Mouse (Mus musculus) layer of hippocampus, adult 2 months (tissue): Measurements from ENCODE around the gene Cdh22. TPM values are rescaled to one million over a fixed set of nuclear protein-coding genes. Genes with fewer than 3 reads are reported as not detected.

Experiments
- DNase-seq, 2 experiments: peaks; one replicate each; pipeline ENCODE4 v3.0.0; 2022; ENCODE audit warnings: low spot score in 2 of 2
- H3K27ac ChIP-seq: fragments of 200-600 bp; 2 replicates; pipeline ENCODE4 v1.8.1; 2022
- H3K4me3 ChIP-seq: fragments of 200-600 bp; 2 replicates; pipeline ENCODE4 v1.8.1; 2022; ENCODE audit warnings: mild to moderate bottlenecking
- CTCF ChIP-seq: fragments of 200-600 bp; conservative IDR thresholded peaks from 2 replicates; pipeline ENCODE4 v1.8.1; 2022; ENCODE audit warnings: antibody characterized with exemption, mild to moderate bottlenecking, moderate library complexity
- total RNA-seq, 2 experiments: library from RNA; stranded (reverse); gene quantifications; 2 replicates each; pipeline ENCODE4 v1.2.3; 2021

The Cdh22 gene
- total RNA-seq, 2 experiments from 2014 or later, result 13.8 to 15.4 TPM

DNA sequence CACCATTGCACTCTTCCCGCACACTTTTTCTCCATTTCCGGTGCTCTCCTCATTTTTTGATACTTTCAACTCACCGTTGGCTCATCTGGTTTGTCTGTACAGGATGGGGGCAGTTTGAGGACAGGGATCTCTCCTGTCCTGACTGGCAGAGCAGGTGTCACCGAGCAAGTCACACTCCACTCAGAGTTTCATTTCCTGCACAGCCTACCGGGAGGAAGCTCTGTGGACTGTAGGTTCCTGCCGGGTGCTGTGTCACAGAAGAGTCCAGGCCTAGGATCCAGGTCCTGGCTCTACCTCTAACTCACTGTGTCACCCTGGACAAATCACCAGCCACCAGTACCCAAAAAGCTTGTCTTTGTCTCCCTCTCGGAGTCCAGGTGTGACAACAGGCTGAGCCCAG lies 7.1 kb upstream of the Cdh22 start:
- no peak for TF ChIP-seq CTCF
- no peak overlapping the region for H3K27ac ChIP-seq
- H3K4me3 ChIP-seq, result no peak overlapping the region
- DNase-seq, result no peak

DNA sequence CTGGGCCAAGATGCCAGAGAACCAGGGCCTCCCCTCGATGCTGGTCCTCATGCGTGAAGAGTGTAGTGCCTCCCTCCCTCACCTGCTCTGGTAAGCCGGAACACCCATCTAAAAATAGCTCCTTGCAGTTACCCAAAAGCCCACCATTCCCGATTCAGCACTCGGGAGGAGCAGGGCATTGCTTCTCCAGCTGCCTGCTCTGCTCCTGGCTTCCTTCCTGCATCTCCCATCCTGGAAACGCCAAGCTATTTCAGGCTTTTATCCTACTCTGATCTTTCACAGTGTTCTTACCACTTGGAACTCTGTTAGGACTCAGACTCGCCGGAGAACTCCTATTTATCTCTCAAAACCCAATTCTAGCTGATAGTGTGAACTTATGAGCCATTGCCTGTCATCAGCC lies 5.7 kb upstream of the Cdh22 start:
- DNase-seq, result no peak
- H3K27ac ChIP-seq, result no peak overlapping the region
- no peak overlapping the region for H3K4me3 ChIP-seq
- no peak for TF ChIP-seq CTCF

GRCm38 (mm10) chr2:165239533-165240144 lies 5.0 kb upstream of the Cdh22 start:
- Histone ChIP-seq H3K4me3 (no peak overlapping the region), H3K27ac (no peak overlapping the region)
- TF ChIP-seq CTCF, result no peak
- DNase-seq, result no peak

DNA sequence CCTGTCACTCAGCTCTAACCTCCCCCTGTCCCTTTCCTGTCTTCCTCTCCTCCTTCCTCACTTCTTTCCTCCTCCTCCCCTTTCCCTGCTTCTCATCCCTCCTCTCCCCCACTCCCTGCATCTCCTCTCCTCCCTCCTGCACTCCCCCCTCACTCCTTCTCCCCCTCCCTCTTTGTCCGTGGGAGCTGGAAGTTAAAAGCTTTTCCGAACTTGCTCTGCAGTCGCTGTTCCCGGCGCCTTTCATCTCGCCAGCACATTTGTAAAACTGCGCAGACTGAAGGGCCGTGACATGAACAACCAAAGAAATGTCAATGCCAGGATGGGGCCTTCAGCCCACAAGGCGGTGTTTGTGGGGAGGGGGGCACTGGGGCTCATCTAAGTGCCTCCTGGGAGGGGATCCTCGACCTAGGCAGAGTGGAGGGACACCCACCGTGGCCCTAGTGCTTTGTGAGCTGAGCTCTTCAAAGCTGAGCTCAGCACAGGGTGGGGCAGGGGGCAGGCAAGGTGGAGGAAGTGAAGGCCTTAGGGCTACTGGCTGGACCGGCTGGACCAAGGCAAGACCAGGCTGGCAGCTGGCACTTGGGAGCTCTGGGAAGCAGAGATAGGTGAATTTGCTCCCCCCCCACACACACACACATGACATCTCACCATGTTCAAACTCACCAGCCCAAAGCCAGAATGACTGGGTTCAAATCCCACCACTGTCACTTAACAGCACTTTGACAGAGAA lies 3.9 kb upstream of the Cdh22 start:
- no peak for DNase-seq
- no peak overlapping the region for H3K4me3 ChIP-seq
- no peak for TF ChIP-seq CTCF
- no peak overlapping the region for H3K27ac ChIP-seq

DNA sequence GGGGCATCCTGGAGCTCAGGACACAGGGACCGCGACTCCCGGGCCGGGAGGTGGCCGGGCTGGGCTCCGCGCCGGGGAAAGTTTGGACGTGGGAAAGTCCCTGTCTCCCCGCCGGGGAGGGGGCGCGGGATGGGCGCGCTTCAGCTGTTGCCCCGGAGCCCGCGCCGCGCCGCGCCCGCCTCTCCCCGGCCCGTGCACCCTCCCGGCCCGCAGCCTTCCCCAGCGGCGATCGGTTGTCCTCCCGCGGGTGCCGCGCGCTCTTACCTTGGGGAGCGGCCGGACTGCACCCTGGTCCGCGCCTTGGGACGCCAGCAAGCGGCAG lies 401 bp downstream of the Cdh22 start:
- TF ChIP-seq CTCF, result no peak
- Histone ChIP-seq H3K4me3 (peak overlapping the region; percentile 72), H3K27ac (peak overlapping the region; percentile 68)
- DNase-seq, result no peak

- peak; percentile 87 for TF ChIP-seq CTCF
- DNase-seq, result peak in 1 of 2 experiments; percentile 48
- peak overlapping the region; percentile 72 for H3K4me3 ChIP-seq
- H3K27ac ChIP-seq, result peak overlapping the region; percentile 68
Measured at GRCm38 (mm10) chr2:165233491-165234290, 962 bp downstream of the Cdh22 start.

DNA sequence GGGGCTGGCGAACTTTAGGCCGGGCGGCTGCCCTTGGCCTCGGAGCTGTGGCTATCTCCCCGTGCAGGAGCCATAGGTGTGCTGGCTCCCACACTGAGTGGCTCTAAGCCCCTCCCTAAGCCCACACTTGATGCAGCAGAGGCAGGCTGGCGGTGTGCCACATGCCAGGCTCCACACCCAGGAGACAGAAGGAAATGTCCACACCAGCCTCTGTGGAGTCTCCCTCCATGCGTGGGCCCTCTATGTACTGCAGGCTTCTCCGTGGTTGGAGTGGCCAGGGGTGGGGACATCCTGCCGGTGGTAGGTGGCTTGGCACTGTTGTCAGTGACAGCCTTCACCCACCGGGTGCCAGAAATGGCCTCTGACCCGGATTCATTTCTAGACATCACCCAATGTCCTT lies 5.6 kb downstream of the Cdh22 start:
- DNase-seq, result no peak
- no peak for TF ChIP-seq CTCF
- Histone ChIP-seq H3K27ac (no peak overlapping the region), H3K4me3 (no peak overlapping the region)

DNA sequence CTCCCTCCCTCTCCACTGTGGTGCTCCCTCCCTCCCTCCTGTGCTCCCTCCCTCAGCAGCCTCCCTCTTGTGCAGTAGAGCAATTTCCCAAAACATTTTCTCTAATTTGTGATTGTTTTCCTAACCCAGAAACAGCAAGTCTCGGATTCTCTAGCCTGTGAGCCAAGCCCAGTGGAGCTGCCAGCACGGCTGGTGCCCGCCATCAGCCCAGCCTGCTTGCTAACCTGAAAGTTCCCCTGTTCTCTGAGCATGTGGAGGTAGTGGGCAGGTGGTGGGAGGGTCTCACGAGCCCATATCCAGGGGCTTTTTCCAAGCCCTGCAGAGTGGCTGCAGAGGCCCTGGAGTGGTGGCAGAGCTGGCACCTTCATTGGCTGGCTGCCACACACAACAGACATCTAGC lies 10.8 kb downstream of the Cdh22 start:
- DNase-seq, result peak in 1 of 2 experiments; percentile 21
- TF ChIP-seq CTCF, result no peak
- H3K4me3 ChIP-seq, result no peak overlapping the region
- H3K27ac ChIP-seq, result no peak overlapping the region

DNA sequence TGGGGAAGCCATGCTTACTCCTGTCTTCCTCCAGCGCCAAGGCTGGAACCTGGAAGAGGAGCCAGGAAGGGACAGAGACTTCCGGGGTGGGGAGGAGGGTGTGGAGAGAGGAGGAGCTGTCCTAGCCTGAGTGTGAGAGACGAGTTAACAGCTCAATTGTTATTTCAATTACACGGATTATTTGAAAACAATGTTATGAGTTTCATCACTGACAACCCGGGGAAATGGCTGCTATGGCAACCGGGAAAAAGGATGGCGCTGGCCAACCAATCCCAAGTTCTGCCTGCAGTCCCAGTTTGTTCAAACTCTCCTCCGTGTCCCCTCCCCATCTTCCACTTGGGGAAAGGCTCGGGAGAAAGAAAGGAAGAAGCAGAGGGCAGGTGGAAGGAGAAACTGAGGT lies 12.7 kb downstream of the Cdh22 start:
- Histone ChIP-seq H3K27ac (no peak overlapping the region), H3K4me3 (no peak overlapping the region)
- DNase-seq, result peak in 1 of 2 experiments; percentile 33
- TF ChIP-seq CTCF, result no peak

DNA sequence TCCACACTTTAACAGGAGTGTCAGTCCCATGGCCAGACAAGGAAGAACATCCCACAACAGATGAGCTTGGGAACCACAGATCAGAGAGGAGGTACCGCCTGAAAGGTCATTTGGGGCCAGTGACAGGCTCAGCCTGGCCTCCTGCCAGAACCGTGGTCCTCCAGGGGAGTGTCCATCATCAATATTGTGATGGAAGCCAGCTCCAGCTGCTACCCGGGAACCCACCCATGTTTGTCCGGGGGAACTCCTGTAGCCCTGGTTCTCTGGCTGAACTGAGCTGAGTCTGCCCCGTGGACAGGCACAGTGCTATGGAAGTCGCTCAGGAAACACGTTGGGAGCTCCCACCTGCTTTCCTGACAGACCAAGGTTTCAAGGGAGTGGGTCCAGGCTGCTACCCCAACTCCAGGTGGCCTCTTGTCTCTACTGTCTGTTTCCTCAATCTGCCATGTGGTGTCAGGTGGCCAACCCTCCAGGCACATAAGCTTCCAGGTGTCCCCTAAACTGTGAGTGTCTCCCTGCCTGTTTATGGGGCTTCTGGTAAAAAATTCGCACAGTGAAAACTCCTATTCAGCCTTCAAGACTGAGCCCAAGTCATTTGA lies 14.2 kb downstream of the Cdh22 start:
- Histone ChIP-seq H3K27ac (no peak overlapping the region), H3K4me3 (no peak overlapping the region)
- TF ChIP-seq CTCF, result no peak
- no peak for DNase-seq

DNA sequence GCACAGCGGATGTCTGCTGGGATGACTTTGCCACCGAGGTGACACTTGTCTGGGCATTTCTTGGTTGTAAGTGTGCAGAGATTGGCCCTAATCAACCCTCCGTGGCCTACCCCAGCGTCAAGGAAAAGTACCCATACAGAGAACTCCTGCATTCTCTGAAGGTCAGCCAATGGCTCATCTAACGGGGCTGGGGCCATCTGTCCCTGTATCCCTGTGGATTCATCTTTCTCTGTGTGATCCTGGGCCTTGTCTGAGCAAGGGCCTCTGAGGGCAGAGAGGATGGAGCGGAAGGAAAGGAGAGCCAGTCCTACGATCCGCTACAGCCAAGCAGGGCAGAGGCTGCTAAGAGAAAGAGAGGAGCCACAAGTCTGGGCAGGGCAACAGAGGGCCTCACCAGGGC lies 15.7 kb downstream of the Cdh22 start:
- no peak overlapping the region for H3K4me3 ChIP-seq
- no peak overlapping the region for H3K27ac ChIP-seq
- no peak for TF ChIP-seq CTCF
- DNase-seq, result no peak

- no peak overlapping the region for H3K4me3 ChIP-seq
- peak in 1 of 2 experiments; percentile 26 for DNase-seq
- TF ChIP-seq CTCF, result no peak
- no peak overlapping the region for H3K27ac ChIP-seq
Measured at GRCm38 (mm10) chr2:165217361-165218149, 17.1 kb downstream of the Cdh22 start.
